Mouse (Mus musculus) liver, embryonic 11.5 days (tissue): ENCODE measurements at regions not wholly inside any gene's neighbourhood (a gene's known extent, or its start where the extent isn't known, plus 50 kb on each side); places are given as distances from the start of the nearest gene placed in this dataset.
"Not testable (repeated sequence)": the region's sequence is repeated elsewhere in the genome, so short reads cannot be mapped to it uniquely, and the experiment has no call there.

ENCODE experiments used
- ATAC-seq: fragments of 200-750 bp; cut with Nextera tagmentation; replicated peaks from 2 replicates; pipeline ENCODE4 v1.8.0; 2017; ENCODE audit warnings: moderate number of reproducible peaks, mild to moderate bottlenecking, moderate TSS enrichment, moderate library complexity; ENCODE audit not compliant: low FRiP score
- DNase-seq: peaks from one replicate; pipeline ENCODE4 v3.0.0-alpha.2; 2017; ENCODE audit warnings: low spot score
- H3K27ac ChIP-seq: fragments of 300-500 bp; sonication (generic); 2 replicates; pipeline ENCODE4 v1.5.1; 2014; ENCODE audit warnings: mild to moderate bottlenecking, low read depth, low read length, control low read depth
- H3K27me3 ChIP-seq: fragments of 300-500 bp; sonication (generic); replicated peaks from 2 replicates; pipeline ENCODE4 v1.6.1; 2014; ENCODE audit warnings: low read length, mixed read lengths; ENCODE audit not compliant: control insufficient read depth, insufficient read depth
- H3K36me3 ChIP-seq: fragments of 300-500 bp; sonication (generic); 2 replicates; pipeline ENCODE4 v1.6.1; 2014; ENCODE audit warnings: mild to moderate bottlenecking, low read length, moderate library complexity, mixed read lengths; ENCODE audit not compliant: control insufficient read depth, insufficient read depth
- H3K4me1 ChIP-seq: fragments of 300-500 bp; sonication (generic); replicated peaks from 2 replicates; pipeline ENCODE4 v1.6.1; 2014; ENCODE audit warnings: low read length, mixed read lengths; ENCODE audit not compliant: control insufficient read depth, insufficient read depth
- H3K4me2 ChIP-seq: fragments of 300-500 bp; sonication (generic); 2 replicates; pipeline ENCODE4 v1.6.1; 2014; ENCODE audit warnings: mild to moderate bottlenecking, control low read depth, moderate library complexity
- H3K4me3 ChIP-seq: fragments of 300-500 bp; sonication (generic); 2 replicates; pipeline ENCODE4 v1.5.1; 2014; ENCODE audit warnings: low read depth, low read length, control low read depth
- H3K9ac ChIP-seq: fragments of 300-500 bp; sonication (generic); 2 replicates; pipeline ENCODE4 v1.6.1; 2014; ENCODE audit warnings: low read depth, low read length, control low read depth
- H3K9me3 ChIP-seq: fragments of 300-500 bp; sonication (generic); 2 replicates; pipeline ENCODE4 v1.6.1; 2016; ENCODE audit warnings: low read length, inconsistent platforms, mixed read lengths; ENCODE audit not compliant: control insufficient read depth
- WGBS: fragments of 180-500 bp; shearing (Covaris S2); extraction: QIAGEN DNeasy Blood & Tissue Kit; methylation state at CpG from one replicate; pipeline ENCODE4 v1.1.7; 2014; 5-methylcytosine and 5-hydroxymethylcytosine counted together

DNA sequence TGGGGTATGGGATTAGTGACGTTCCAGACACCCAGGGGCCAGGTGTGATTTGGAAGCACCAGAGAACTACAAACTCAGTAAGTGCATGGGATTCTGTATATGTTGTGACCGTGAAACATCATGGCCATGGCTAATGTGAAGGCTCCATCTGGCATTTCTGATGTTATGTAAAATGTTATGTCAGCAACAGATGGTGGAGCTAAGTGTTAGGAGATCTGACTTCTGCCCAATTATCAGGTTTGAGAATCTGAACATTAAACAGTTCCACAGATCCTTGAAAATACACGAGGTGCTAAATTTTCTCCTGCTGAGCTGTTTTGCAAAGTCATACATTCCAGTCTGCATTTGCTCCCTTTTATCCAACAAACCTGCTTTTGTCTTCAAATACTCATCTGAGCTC, 223.6 kb upstream of the Egfl6 start:
- WGBS, result 71% methylated on average over 3 of the region's 3 CpGs

DNA sequence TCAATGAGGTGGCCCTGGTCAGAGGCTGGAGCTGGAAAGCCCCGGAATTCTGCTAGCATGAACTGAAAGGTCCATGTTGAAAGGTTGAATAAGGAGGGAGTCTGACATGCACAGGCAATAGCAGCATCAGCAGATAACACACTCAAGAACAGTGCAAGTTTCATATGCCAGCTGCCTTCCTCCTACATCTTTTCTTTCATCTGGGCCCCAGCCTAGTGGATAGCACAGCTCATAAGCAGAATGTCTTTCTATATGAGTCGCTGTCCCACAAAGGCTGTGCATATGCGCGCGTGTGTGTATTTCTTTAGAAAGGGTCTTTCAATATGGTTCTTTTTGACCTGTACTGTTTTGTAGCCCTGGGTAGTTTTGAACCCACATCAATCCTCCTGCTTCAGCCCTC, 222.7 kb upstream of the Egfl6 start:
- no peaks in the 10 kb centered on the region for H3K9me3 ChIP-seq
- ATAC-seq, result no peak
- H3K27me3 ChIP-seq, result 0 out of 2 replicates have a peak, but pooled peaks cover 5% of the 10 kb centered on the region
- no peak overlapping the region for H3K9ac ChIP-seq
- no peaks in the 10 kb centered on the region for H3K4me1 ChIP-seq
- H3K36me3 ChIP-seq, result no peaks in the 10 kb centered on the region
- DNase-seq, result no peak
- WGBS, result 91% methylated on average over 5 of the region's 5 CpGs
- no peak overlapping the region for H3K4me3 ChIP-seq
- H3K4me2 ChIP-seq, result no peak overlapping the region
- no peak overlapping the region for H3K27ac ChIP-seq

More for the DNA sequence above, 223.6 kb upstream of the Egfl6 start:
- Histone ChIP-seq H3K9ac (no peak overlapping the region), H3K9me3 (no peaks in the 10 kb centered on the region), H3K36me3 (no peaks in the 10 kb centered on the region), H3K27me3 (0 out of 2 replicates have a peak, but pooled peaks cover 2% of the 10 kb centered on the region), H3K27ac (no peak overlapping the region), H3K4me1 (no peaks in the 10 kb centered on the region), H3K4me2 (no peak overlapping the region), H3K4me3 (no peak overlapping the region)
- DNase-seq, result no peak
- ATAC-seq, result no peak

DNA sequence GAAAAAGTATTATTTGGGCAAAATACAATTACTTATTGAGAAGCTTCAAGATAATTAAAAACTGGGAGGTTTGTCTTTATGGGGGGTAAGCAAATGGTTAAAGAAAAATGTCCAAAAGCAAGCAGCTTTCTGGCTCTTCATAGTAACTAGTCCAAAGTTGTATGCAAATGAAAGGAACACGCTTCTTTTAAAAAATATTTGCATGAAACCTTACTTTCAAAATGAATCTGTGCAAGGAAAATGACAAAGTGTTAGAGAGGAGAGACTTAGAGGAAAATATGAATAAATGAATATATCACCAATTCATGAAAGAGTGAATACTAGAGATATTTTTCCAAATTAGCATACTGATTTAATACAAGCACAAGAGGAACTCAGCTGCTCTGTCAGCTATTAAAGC, 220.4 kb upstream of the Egfl6 start:
- Histone ChIP-seq H3K27ac (no peak overlapping the region), H3K36me3 (no peaks in the 10 kb centered on the region), H3K9me3 (no peaks in the 10 kb centered on the region), H3K4me1 (no peaks in the 10 kb centered on the region), H3K27me3 (0 out of 2 replicates have a peak, but pooled peaks cover 6% of the 10 kb centered on the region), H3K4me3 (no peak overlapping the region), H3K4me2 (no peak overlapping the region), H3K9ac (no peak overlapping the region)
- 72% methylated on average over 1 of the region's 1 CpGs for WGBS
- DNase-seq, result no peak
- no peak for ATAC-seq

DNA sequence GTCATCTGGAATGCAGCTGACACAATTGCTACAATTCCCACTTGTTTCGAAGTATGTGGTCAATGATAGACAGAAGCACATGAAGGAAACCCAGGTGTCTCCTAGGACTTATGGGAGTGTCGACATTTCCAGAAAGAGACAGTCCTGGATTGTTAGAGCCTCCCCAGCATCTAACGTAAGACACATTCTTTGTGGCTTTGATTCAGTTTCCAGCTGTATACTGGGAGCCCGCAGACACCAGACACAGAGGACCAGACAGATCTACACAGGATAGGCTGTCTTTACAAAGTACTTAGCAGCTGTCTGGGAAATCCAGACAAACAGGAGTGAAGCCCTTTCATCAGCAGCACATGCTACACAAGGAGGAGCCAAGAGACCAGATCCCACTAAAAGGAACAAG, 220.0 kb upstream of the Egfl6 start:
- Histone ChIP-seq H3K4me2 (no peak overlapping the region), H3K27ac (no peak overlapping the region), H3K4me3 (no peak overlapping the region), H3K4me1 (no peaks in the 10 kb centered on the region), H3K9me3 (no peaks in the 10 kb centered on the region), H3K27me3 (0 out of 2 replicates have a peak, but pooled peaks cover 7% of the 10 kb centered on the region), H3K36me3 (no peaks in the 10 kb centered on the region), H3K9ac (no peak overlapping the region)
- WGBS, result 84% methylated on average over 4 of the region's 4 CpGs
- no peak for ATAC-seq
- DNase-seq, result no peak

DNA sequence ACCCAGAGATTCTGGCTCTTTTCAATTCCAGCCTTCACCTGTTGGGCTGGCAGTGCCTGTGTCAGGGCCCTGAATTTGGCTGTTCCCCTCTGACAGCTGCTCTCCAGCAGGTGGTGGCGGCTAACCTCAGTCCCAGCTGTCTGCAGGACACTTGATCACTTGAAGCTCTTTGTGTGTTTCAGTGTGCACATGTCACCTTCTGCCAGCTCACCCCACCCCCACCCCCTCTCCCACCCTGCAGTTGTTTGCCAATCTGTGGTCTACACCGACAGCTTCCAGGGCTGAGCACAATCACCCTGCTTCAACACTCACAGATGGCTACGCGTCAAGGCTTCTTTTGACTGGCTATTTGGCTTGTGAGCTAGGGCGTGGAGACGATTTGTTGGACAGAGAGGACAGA, 217.7 kb upstream of the Egfl6 start:
- H3K4me3 ChIP-seq, result no peak overlapping the region
- 63% methylated on average over 6 of the region's 6 CpGs for WGBS
- DNase-seq (no peak), ATAC-seq (no peak)
- H3K36me3 ChIP-seq, result no peaks in the 10 kb centered on the region
- H3K4me2 ChIP-seq, result no peak overlapping the region
- H3K27me3 ChIP-seq, result 0 out of 2 replicates have a peak, but pooled peaks cover 5% of the 10 kb centered on the region
- no peaks in the 10 kb centered on the region for H3K4me1 ChIP-seq
- no peak overlapping the region for H3K27ac ChIP-seq
- H3K9me3 ChIP-seq, result no peaks in the 10 kb centered on the region
- no peak overlapping the region for H3K9ac ChIP-seq

DNA sequence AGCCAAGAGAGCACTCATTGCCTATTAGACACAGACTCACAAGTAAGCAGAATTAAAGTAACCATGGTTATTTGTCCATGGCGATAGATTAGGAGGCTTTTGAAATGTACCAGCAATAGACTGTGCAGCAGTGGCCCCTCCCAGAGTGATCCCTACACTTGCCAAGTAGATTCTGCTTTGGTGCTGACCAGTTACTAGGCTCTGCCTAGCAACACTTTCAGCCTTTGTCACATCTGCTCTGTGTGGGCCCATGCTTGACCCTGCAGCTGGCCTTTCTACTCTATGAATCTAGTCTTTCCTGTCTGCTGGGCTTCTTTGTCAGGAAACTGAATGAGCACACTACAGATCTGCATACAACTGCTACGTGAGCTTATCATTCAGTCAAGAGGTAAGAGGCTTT, 215.5 kb upstream of the Egfl6 start:
- Histone ChIP-seq H3K4me2 (no peak overlapping the region), H3K4me1 (no peaks in the 10 kb centered on the region), H3K9ac (no peak overlapping the region), H3K4me3 (no peak overlapping the region), H3K27me3 (peaks cover 8% of the 10 kb centered on the region; the same call in 1 of the 2 replicates), H3K9me3 (no peaks in the 10 kb centered on the region), H3K27ac (no peak overlapping the region), H3K36me3 (no peaks in the 10 kb centered on the region)
- DNase-seq, result no peak
- WGBS, result 65% methylated on average over 2 of the region's 2 CpGs
- ATAC-seq, result no peak

DNA sequence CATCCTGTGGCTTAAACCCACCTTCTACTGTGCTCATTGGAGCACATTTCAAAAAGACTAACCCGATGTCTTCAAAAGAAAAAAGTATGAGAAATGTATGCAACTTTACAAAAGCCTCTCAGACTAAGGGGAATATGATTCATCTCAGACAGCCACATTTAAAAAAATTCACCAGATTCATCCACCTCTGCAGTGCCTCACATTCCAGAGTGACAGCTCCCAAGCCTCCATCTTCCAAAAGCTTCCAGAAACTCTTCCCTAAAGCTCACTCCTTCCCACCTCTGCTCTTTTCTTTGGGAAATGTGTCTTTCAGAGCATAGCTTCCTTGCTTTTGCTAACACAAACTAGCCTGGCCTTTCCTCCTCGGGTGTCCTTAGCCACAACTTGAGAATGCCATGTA, 210.1 kb upstream of the Egfl6 start:
- DNase-seq (no peak), ATAC-seq (no peak)
- Histone ChIP-seq H3K36me3 (no peaks in the 10 kb centered on the region), H3K4me1 (no peaks in the 10 kb centered on the region), H3K4me2 (no peak overlapping the region), H3K4me3 (no peak overlapping the region), H3K27ac (no peak overlapping the region), H3K9ac (no peak overlapping the region), H3K27me3 (peaks cover 12% of the 10 kb centered on the region), H3K9me3 (no peaks in the 10 kb centered on the region)
- WGBS, result 65% methylated on average over 2 of the region's 2 CpGs

DNA sequence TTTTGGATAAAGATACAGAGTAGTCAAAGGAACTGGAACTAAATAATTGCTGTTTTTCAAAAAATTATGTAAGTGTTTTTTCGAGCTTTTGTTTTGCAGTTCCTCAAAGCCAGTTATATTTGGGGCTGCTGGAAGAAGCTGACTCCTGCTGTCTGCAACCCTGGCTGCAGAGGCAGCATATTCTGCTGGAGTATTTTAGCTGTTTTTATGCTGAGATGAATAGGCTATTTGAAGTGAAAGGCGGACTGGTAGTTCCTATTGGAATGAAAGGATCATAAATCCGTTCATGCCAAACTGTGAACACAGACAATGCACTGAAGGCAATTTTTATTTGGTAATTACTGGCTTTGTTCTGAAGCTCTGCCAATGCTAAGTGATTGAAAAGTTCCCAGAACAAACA, 203.5 kb upstream of the Egfl6 start:
- Histone ChIP-seq H3K9me3 (no peaks in the 10 kb centered on the region), H3K27ac (no peak overlapping the region), H3K4me1 (no peaks in the 10 kb centered on the region), H3K4me3 (no peak overlapping the region), H3K4me2 (no peak overlapping the region), H3K27me3 (0 out of 2 replicates have a peak, but pooled peaks cover 5% of the 10 kb centered on the region), H3K9ac (no peak overlapping the region), H3K36me3 (no peaks in the 10 kb centered on the region)
- no peak for DNase-seq
- WGBS, result 80% methylated on average over 3 of the region's 3 CpGs
- no peak for ATAC-seq

DNA sequence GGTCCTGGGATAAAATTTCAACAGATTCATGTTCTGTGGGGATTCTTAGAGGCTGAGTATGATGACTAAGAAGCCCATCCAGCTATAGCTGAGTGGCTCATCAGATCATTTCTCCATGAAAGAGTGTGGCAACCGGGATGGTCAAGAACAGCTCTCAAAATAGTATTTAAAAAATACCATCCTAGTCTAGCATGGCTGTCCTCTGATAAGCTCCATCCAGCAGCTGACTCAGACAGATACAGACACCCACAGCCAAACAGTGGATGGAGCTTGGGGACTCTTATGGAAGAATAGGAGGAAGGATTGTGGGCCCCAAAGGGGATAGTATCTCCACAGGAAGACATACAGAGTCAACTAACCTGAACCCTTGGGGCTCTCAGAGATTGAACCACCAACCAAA, 201.6 kb upstream of the Egfl6 start:
- H3K9me3 ChIP-seq, DNase-seq, H3K27me3 ChIP-seq, ATAC-seq, H3K4me2 ChIP-seq, H3K4me3 ChIP-seq, H3K4me1 ChIP-seq, H3K36me3 ChIP-seq, H3K27ac ChIP-seq, H3K9ac ChIP-seq: not testable (repeated sequence)
- WGBS, result 68% methylated on average over 1 of the region's 1 CpGs
